Mouse (Mus musculus) lung, embryonic 15.5 days (tissue): ENCODE measurements around the gene Tk1. TPM values are rescaled to one million over a fixed set of nuclear protein-coding genes. Genes with fewer than 3 reads are reported as not detected.

ENCODE experiments used
- ATAC-seq: fragments of 200-750 bp; cut with Nextera tagmentation; 2 replicates; pipeline ENCODE4 v1.8.0; 2017; ENCODE audit warnings: moderate number of reproducible peaks, borderline replicate concordance; ENCODE audit not compliant: low FRiP score, low TSS enrichment; ENCODE audit errors: extremely low read depth
- H3K27ac ChIP-seq: fragments of 300-500 bp; sonication (generic); 2 replicates; pipeline ENCODE4 v1.5.1; 2015; ENCODE audit warnings: moderate library complexity, mild to moderate bottlenecking, inconsistent platforms
- H3K27me3 ChIP-seq: fragments of 300-500 bp; sonication (generic); 2 replicates; pipeline ENCODE4 v1.6.1; 2015; ENCODE audit warnings: inconsistent platforms
- H3K36me3 ChIP-seq: fragments of 300-500 bp; sonication (generic); 2 replicates; pipeline ENCODE4 v1.6.1; 2015; ENCODE audit warnings: inconsistent platforms
- H3K4me1 ChIP-seq: fragments of 300-500 bp; sonication (generic); 2 replicates; pipeline ENCODE4 v1.6.1; 2015; ENCODE audit warnings: inconsistent platforms
- H3K4me2 ChIP-seq: fragments of 300-500 bp; sonication (generic); 2 replicates; pipeline ENCODE4 v1.6.1; 2015; ENCODE audit warnings: inconsistent platforms, mild to moderate bottlenecking, moderate library complexity
- H3K4me3 ChIP-seq: fragments of 300-500 bp; sonication (generic); 2 replicates; pipeline ENCODE4 v1.5.1; 2015; ENCODE audit warnings: mild to moderate bottlenecking, inconsistent platforms
- H3K9ac ChIP-seq: fragments of 300-500 bp; sonication (generic); 2 replicates; pipeline ENCODE4 v1.6.1; 2015; ENCODE audit warnings: inconsistent platforms
- H3K9me3 ChIP-seq: fragments of 300-500 bp; sonication (generic); 2 replicates; pipeline ENCODE4 v1.6.1; 2016; ENCODE audit warnings: inconsistent platforms
- WGBS: fragments of 180-500 bp; shearing (Covaris S2); methylation state at CpG from one replicate; pipeline ENCODE4 v1.1.7; 2015; 5-methylcytosine and 5-hydroxymethylcytosine counted together
- polyA plus RNA-seq: library from polyadenylated mRNA; unstranded; fragments of >200 nt; fragmentation: Nextera tagmentation; extraction: Ambion mirVana; gene quantifications from 2 replicates; pipeline ENCODE4 v1.2.1, GENCODE M21; 2015

Tk1 gene
- polyA plus RNA-seq, 1 experiment from 2014 or later: 145 TPM

GRCm38 (mm10) chr11:117858392-117858791 is 32.5 kb upstream of the Tk1 start:
- peaks cover 42% of the 10 kb centered on the region for H3K27me3 ChIP-seq
- H3K9ac ChIP-seq: no peak overlapping the region
- no peak for ATAC-seq
- H3K4me1 ChIP-seq: peaks cover 5% of the 10 kb centered on the region; the same call in 1 of the 2 replicates
- WGBS: 47% methylated on average over 3 of the region's 3 CpGs
- no peak overlapping the region for H3K4me3 ChIP-seq
- no peak overlapping the region for H3K27ac ChIP-seq
- H3K36me3 ChIP-seq: peaks cover 42% of the 10 kb centered on the region
- H3K9me3 ChIP-seq: no peaks in the 10 kb centered on the region
- no peak overlapping the region for H3K4me2 ChIP-seq

- Histone ChIP-seq H3K36me3 (peaks cover 52% of the 10 kb centered on the region), H3K27me3 (peaks cover 36% of the 10 kb centered on the region), H3K4me1 (peaks cover 5% of the 10 kb centered on the region; the same call in 1 of the 2 replicates), H3K9ac (no peak overlapping the region), H3K27ac (no peak overlapping the region), H3K4me2 (no peak overlapping the region), H3K9me3 (no peaks in the 10 kb centered on the region), H3K4me3 (no peak overlapping the region)
- 96% methylated on average over 10 of the region's 10 CpGs for WGBS
- no peak for ATAC-seq
Measured at GRCm38 (mm10) chr11:117857462-117857861, 31.6 kb upstream of the Tk1 start.

DNA sequence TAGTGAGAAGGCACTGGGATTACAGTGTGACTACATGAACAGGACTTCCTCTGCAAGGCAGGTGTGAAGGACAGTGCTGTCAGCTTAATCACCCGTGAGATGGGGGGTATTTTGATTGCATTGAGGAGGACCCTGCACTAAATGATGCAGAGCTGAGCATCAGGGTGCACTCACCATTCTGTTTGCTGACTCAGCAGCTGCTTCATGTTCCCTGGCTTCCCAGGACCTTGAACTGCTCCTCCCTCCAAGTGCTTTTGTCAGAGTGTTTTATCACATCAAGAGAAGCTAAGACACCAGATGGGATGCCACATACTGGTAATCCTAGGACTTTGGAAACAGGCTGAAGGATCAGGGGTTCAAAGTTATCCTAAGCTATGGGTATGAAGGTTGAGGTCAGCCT is 30.1 kb upstream of the Tk1 start:
- Histone ChIP-seq H3K27me3 (peaks cover 22% of the 10 kb centered on the region), H3K4me3 (no peak overlapping the region), H3K4me1 (peaks cover 8% of the 10 kb centered on the region), H3K4me2 (no peak overlapping the region), H3K27ac (no peak overlapping the region), H3K9ac (no peak overlapping the region), H3K36me3 (peaks cover 63% of the 10 kb centered on the region), H3K9me3 (no peaks in the 10 kb centered on the region)
- no peak for ATAC-seq
- WGBS: 72% methylated on average over 1 of the region's 1 CpGs

- Histone ChIP-seq H3K9me3 (no peaks in the 10 kb centered on the region), H3K27ac (no peak overlapping the region), H3K36me3 (peaks cover 65% of the 10 kb centered on the region), H3K4me1 (peaks cover 9% of the 10 kb centered on the region), H3K27me3 (peaks cover 16% of the 10 kb centered on the region), H3K4me3 (no peak overlapping the region), H3K9ac (no peak overlapping the region), H3K4me2 (no peak overlapping the region)
- 92% methylated on average over 5 of the region's 5 CpGs for WGBS
- ATAC-seq: no peak
Measured at GRCm38 (mm10) chr11:117855360-117855759, 29.5 kb upstream of the Tk1 start.

- peaks cover 65% of the 10 kb centered on the region for H3K36me3 ChIP-seq
- no peak overlapping the region for H3K27ac ChIP-seq
- no peak overlapping the region for H3K4me2 ChIP-seq
- WGBS: 84% methylated on average over 9 of the region's 9 CpGs
- no peaks in the 10 kb centered on the region for H3K9me3 ChIP-seq
- H3K4me1 ChIP-seq: peaks cover 17% of the 10 kb centered on the region
- H3K27me3 ChIP-seq: peaks cover 5% of the 10 kb centered on the region
- no peak for ATAC-seq
- no peak overlapping the region for H3K4me3 ChIP-seq
- no peak overlapping the region for H3K9ac ChIP-seq
Measured at GRCm38 (mm10) chr11:117854241-117854640, 28.3 kb upstream of the Tk1 start.

- peaks cover 65% of the 10 kb centered on the region for H3K36me3 ChIP-seq
- no peaks in the 10 kb centered on the region for H3K9me3 ChIP-seq
- no peak overlapping the region for H3K27ac ChIP-seq
- H3K4me2 ChIP-seq: no peak overlapping the region
- H3K4me3 ChIP-seq: no peak overlapping the region
- ATAC-seq: no peak
- 80% methylated on average over 3 of the region's 3 CpGs for WGBS
- peaks cover 24% of the 10 kb centered on the region for H3K4me1 ChIP-seq
- H3K9ac ChIP-seq: no peak overlapping the region
- no peaks in the 10 kb centered on the region for H3K27me3 ChIP-seq
Measured at GRCm38 (mm10) chr11:117852875-117853274, 27.0 kb upstream of the Tk1 start.

DNA sequence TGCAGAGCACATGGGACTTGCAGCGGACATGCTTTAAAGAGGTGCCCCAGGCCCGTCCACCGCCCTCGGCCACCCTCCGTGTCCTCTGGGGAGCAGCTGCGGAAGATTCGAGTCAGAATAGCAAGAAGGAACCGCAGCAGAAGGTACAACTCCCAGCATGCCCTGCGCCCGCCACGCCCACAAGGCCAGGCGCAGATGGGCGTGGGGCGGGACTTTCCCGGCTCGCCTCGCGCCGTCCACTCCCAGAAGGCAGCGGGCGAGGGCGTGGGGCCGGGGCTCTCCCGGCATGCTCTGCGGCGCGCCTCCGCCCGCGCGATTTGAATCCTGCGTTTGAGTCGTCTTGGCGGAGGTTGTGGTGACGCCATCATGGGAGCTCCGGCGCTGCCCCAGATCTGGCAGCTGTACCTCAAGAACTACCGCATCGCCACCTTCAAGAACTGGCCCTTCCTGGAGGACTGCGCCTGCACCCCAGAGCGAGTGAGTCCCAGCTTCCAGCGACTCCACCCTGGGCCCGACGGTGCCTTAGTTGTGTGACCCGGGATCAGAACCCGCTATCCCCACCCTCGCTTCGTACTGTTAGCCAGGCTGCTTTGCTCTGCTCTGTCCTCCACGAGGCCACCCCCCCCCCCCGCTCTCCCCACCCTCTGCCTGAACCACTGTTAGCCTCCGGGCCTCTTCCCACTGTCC is 23.2 kb upstream of the Tk1 start, which contains the start of gene Birc5:
Gene Birc5, plus strand, starts transcription at position 267 of the 687 bp plus-strand sequence.
- no peaks in the 10 kb centered on the region for H3K9me3 ChIP-seq
- peak within 1 kb of the TSS; percentile 85 for H3K4me2 ChIP-seq
- ATAC-seq: peak; percentile 96
- H3K36me3 ChIP-seq: peaks cover 30% of the 10 kb centered on the region
- peaks cover 30% of the 10 kb centered on the region for H3K4me1 ChIP-seq
- peak within 1 kb of the TSS; percentile 99 for H3K27ac ChIP-seq
- H3K9ac ChIP-seq: peak within 1 kb of the TSS; percentile 93
- WGBS: under 1% methylated on average over 51 of the region's 51 CpGs
- no peaks in the 10 kb centered on the region for H3K27me3 ChIP-seq
- H3K4me3 ChIP-seq: peak within 1 kb of the TSS; percentile 79

DNA sequence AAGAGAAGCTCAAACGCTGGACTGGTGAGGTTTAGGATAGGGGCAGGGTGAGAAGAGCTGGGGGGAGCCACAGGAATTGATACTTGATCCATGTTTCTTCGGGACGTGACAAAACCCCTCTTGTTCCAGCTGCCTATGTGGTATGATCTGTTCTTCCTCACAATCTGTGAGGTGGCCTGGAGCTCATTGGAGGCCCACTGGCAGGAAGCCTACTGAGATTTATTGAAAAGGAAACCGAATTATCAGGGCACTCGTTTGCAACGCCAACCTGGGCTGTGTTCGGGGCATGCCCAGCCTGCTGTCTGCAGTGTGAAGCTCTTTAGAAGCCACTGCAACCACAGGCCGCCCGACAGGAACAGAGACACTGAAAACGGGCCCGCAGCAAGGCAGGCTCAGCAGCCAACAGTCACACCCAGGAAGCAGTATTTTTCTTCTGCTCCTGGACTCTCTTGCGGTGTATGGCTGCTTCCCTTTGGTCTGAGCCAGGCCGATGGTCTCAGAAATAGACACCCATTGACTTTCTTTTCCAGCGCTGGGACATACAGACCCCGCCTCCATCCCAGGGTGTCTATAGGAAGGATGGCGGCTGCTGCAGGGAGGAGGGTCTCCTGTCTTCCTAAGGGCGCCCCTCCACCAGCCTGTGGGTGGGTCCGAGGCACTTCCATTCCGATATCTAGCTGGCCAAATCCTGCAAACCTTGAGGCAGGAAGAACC is 22.5 kb upstream of the Tk1 start:
- peak overlapping the region; percentile 79 for H3K4me3 ChIP-seq
- WGBS: 4% methylated on average over 19 of the region's 19 CpGs
- peak; percentile 85 for ATAC-seq
- no peaks in the 10 kb centered on the region for H3K27me3 ChIP-seq
- H3K9ac ChIP-seq: peak overlapping the region; percentile 93
- peak overlapping the region; percentile 85 for H3K4me2 ChIP-seq
- peak overlapping the region; percentile 99 for H3K27ac ChIP-seq
- no peaks in the 10 kb centered on the region for H3K9me3 ChIP-seq
- H3K4me1 ChIP-seq: peaks cover 30% of the 10 kb centered on the region
- peaks cover 23% of the 10 kb centered on the region for H3K36me3 ChIP-seq

DNA sequence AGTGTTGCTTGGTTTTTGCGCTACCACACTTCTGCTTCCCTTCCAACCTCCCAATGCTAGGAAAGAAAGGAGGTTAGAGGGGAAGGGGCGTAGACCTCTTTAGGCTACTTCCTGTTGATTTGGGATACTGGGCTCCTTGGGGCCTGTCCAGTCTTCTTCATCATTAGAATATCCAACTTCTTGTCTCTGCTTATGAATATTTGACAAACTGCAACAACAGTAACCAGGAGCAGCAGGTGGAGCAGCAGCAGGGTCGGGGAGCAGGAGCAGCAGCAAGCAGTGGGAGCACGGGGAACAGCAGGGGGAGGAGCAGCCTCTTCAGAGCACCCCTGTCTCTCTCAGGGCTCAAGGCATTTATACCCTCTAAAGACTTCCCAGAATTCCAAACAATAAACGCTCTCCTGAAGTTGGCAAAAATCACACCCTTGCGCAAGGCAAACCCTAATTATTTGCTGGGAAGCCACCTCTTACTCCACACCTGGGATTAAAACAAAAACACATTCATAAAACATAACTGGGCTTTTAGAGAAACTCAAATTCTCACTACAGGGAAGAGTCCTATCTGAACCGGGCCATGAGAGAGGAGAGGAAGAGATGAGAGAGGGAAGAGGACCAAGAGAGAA is 21.8 kb upstream of the Tk1 start:
- peak overlapping the region; percentile 79 for H3K4me3 ChIP-seq

GRCm38 (mm10) chr11:117846640-117847039 is 20.7 kb upstream of the Tk1 start:
- Histone ChIP-seq H3K4me1 (peaks cover 30% of the 10 kb centered on the region), H3K36me3 (peaks cover 6% of the 10 kb centered on the region; the same call in 1 of the 2 replicates), H3K27me3 (no peaks in the 10 kb centered on the region), H3K9me3 (no peaks in the 10 kb centered on the region), H3K9ac (no peak overlapping the region), H3K4me2 (no peak overlapping the region), H3K4me3 (no peak overlapping the region), H3K27ac (no peak overlapping the region)
- 47% methylated on average over 5 of the region's 5 CpGs for WGBS
- no peak for ATAC-seq

More for the DNA sequence above, 21.8 kb upstream of the Tk1 start:
- 72% methylated on average over 7 of the region's 7 CpGs for whole genome bisulfite sequencing
- Histone ChIP-seq H3K9ac (peak overlapping the region; percentile 93; the same call in 1 of the 2 replicates), H3K27me3 (no peaks in the 10 kb centered on the region), H3K9me3 (no peaks in the 10 kb centered on the region), H3K4me2 (peak overlapping the region; percentile 85), H3K27ac (peak overlapping the region; percentile 99), H3K4me1 (peaks cover 30% of the 10 kb centered on the region), H3K36me3 (peaks cover 15% of the 10 kb centered on the region)
- ATAC-seq: no peak

DNA sequence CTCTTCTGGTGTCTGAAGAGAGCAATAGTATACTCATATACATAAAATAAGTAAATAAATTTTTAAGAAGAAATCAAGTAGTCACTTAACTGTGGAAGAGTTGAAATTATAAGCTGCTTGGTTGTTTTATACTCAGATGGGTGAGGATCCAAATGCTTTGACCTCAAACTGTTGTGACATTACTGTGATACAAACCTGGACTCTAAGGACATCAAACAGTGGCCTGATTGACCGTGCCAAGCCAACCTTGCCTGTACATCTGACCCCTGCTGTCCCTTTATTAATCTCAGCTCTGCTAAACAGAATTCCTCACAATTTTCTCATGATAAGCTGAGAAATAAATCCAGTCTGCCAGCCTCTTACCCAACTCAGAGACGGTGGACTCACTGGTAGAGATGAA is 19.8 kb upstream of the Tk1 start:
- H3K4me1 ChIP-seq: peaks cover 25% of the 10 kb centered on the region
- H3K4me3 ChIP-seq: no peak overlapping the region
- no peak overlapping the region for H3K9ac ChIP-seq
- no peaks in the 10 kb centered on the region for H3K9me3 ChIP-seq
- ATAC-seq: no peak
- 71% methylated on average over 2 of the region's 2 CpGs for WGBS
- no peaks in the 10 kb centered on the region for H3K36me3 ChIP-seq
- no peak overlapping the region for H3K4me2 ChIP-seq
- no peak overlapping the region for H3K27ac ChIP-seq
- no peaks in the 10 kb centered on the region for H3K27me3 ChIP-seq

GRCm38 (mm10) chr11:117844997-117845396 is 19.1 kb upstream of the Tk1 start:
- H3K9me3 ChIP-seq: no peaks in the 10 kb centered on the region
- peak overlapping the region; percentile 25; the same call in 1 of the 2 replicates for H3K27ac ChIP-seq
- H3K9ac ChIP-seq: no peak overlapping the region
- ATAC-seq: no peak
- no peak overlapping the region for H3K4me3 ChIP-seq
- peaks cover 19% of the 10 kb centered on the region for H3K4me1 ChIP-seq
- H3K36me3 ChIP-seq: no peaks in the 10 kb centered on the region
- no peaks in the 10 kb centered on the region for H3K27me3 ChIP-seq
- no peak overlapping the region for H3K4me2 ChIP-seq
- 45% methylated on average over 2 of the region's 2 CpGs for WGBS
